Mouse (Mus musculus) megakaryocyte, embryonic 14.5 days (primary cell): ENCODE measurements at regions not wholly inside any gene's neighbourhood (a gene's known extent, or its start where the extent isn't known, plus 50 kb on each side); places are given as distances from the start of the nearest gene placed in this dataset.
A peak's percentile ranks its signal among the peaks of the same experiment; 100 is the strongest.

Experiments
- H3K27me3 ChIP-seq: replicated peaks from 2 replicates; pipeline ENCODE3; 2012; ENCODE audit warnings: inconsistent platforms
- H3K36me3 ChIP-seq: replicated peaks from 2 replicates; pipeline ENCODE3; 2012; ENCODE audit warnings: low read length, inconsistent platforms, mixed read lengths
- H3K4me1 ChIP-seq: 2 replicates; pipeline ENCODE4 v1.6.1; 2012; ENCODE audit warnings: inconsistent platforms
- H3K4me3 ChIP-seq: replicated peaks from 2 replicates; pipeline ENCODE3; 2012; ENCODE audit warnings: moderate library complexity, mild to moderate bottlenecking, inconsistent platforms
- H3K9me3 ChIP-seq: 2 replicates; pipeline ENCODE4 v1.6.1; 2012; ENCODE audit warnings: inconsistent platforms
- FLI1 ChIP-seq: IDR thresholded peaks from 2 replicates; pipeline ENCODE4 v1.6.1; 2012; ENCODE audit warnings: low read length, inconsistent platforms, mixed read lengths
- GATA1 ChIP-seq: IDR thresholded peaks from 3 replicates; pipeline ENCODE4 v1.6.1; 2012; ENCODE audit warnings: mixed read lengths, low read length, inconsistent platforms, borderline replicate concordance

DNA sequence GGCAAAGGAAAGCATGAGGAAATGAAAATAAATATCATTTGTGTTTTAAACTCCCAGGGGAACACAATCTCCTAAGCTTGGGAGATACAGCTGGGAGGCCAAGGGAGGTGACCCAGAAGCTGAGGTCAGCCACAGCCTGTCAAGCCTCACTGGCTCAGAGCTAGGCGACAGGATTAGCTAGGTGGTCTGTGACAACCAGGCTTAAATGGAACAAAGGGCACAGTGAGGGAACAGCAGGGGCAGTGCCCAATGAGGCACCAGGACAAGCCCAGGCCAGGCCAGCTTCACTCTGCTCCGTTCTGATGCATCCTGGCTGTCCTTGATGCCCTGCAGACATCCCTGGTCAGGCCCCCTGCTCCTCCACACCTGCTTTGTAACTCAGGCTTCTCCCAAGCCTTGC is 169.7 kb downstream of the Tpra1 start:
- TF ChIP-seq GATA1 (no peak), FLI1 (no peak)
- no peaks in the 10 kb centered on the region for H3K4me1 ChIP-seq
- no peaks in the 10 kb centered on the region for H3K27me3 ChIP-seq
- H3K4me3 ChIP-seq: peak overlapping the region; percentile 18
- H3K36me3 ChIP-seq: no peaks in the 10 kb centered on the region
- H3K9me3 ChIP-seq: peaks cover 12% of the 10 kb centered on the region

DNA sequence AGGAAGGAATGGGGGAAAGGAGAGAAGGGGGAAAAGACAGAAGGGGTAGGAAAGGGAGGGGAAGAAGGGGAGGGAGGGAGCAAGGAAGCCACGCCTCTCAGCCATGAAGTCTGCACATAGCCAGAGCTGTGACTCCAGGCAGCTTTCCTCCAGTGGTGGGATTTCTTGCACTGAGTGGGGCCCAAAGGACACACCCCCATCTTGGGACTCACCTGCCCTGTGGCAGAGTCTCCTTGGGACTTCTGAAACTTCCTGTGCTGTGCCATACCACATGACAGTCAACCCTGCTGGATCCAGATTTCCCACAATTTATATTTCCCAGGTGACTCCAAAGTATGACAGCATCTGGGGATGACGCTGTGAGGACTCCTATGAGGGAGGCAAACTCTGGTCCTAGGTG is 170.5 kb downstream of the Tpra1 start:
- H3K4me3 ChIP-seq: no peak overlapping the region
- peaks cover 4% of the 10 kb centered on the region for H3K9me3 ChIP-seq
- TF ChIP-seq FLI1: no peak
- H3K27me3 ChIP-seq: no peaks in the 10 kb centered on the region
- no peaks in the 10 kb centered on the region for H3K36me3 ChIP-seq
- no peaks in the 10 kb centered on the region for H3K4me1 ChIP-seq

DNA sequence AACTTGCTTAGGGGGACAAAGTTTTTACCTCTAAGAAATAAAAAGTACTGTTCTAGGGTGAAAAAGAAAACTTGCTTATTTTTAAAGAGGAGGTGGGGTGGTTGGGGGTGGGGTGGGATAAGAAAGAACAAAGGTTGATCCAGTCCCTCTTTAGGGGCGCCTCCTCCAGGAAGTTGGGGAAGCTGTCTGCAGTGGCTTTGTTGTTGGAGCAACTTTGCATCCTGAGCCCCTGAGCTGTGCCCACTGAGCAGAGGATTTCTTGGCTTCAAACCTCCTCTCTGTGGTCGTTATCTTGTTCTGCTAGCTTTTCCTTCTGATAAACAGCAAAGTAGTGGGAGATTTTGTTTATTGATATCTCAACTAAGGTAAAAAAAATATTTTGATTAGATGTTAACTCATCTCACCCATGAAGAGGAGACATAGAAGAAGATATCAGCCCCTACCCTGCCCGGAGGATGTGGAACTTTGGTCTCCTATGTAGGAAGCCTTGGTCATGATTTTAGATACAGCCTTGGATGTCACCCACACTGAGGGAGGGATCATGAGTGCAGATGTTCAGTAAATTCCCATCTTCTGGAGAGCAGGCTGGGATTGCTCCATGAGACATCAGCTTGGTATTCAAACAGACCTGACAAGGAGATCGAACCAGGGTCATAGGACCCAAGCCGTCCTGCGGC is 179.7 kb downstream of the Tpra1 start:
- TF ChIP-seq FLI1 (no peak), GATA1 (no peak)
- Histone ChIP-seq H3K36me3 (no peaks in the 10 kb centered on the region), H3K4me1 (no peaks in the 10 kb centered on the region), H3K9me3 (peaks cover 4% of the 10 kb centered on the region; the same call in 1 of the 2 replicates), H3K27me3 (peaks cover 3% of the 10 kb centered on the region), H3K4me3 (no peak overlapping the region)

DNA sequence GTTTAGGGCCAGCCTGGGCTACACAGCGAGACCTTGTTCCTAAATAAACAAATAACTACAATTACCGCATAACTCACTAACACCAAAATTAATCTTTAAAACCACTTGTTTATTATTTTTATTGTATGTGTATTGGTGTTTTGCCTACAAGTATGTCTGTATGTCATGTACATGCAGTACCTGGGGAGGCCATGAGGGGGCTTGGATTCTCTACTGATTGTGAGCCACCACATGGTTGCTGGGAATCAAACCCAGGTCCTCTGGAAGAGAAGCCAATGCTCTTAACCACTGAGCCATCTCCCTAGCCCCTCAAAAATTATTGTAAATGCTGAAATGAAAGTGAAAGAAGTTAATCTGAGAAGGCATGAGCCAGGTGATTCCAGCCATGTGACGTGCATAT is 182.4 kb downstream of the Tpra1 start:
- H3K4me1 ChIP-seq: no peaks in the 10 kb centered on the region
- H3K4me3 ChIP-seq: no peak overlapping the region
- H3K36me3 ChIP-seq: no peaks in the 10 kb centered on the region
- peaks cover 3% of the 10 kb centered on the region for H3K27me3 ChIP-seq
- no peak for TF ChIP-seq GATA1
- no peak for TF ChIP-seq FLI1
- H3K9me3 ChIP-seq: peaks cover 12% of the 10 kb centered on the region

DNA sequence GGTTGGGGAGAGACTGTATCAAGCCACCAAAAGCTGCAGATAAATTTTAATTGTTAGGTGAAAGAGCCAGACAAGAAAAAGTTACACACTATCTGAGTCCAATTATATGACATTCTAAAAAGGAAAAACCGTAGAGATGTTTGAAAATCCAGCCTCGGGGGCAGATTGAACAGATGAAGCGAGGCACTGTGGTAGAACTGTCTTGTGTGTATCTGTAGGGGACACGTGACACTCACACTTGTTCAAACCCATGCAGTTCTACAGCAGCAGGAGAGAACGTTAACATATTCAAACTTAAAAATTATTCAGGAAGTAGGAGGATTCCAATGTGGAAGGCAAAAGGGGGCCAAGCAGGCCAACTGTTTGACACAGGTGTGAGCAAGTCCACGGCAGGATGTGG is 183.1 kb downstream of the Tpra1 start:
- H3K4me1 ChIP-seq: no peaks in the 10 kb centered on the region
- no peak for TF ChIP-seq FLI1
- no peak for TF ChIP-seq GATA1
- H3K27me3 ChIP-seq: peaks cover 3% of the 10 kb centered on the region

DNA sequence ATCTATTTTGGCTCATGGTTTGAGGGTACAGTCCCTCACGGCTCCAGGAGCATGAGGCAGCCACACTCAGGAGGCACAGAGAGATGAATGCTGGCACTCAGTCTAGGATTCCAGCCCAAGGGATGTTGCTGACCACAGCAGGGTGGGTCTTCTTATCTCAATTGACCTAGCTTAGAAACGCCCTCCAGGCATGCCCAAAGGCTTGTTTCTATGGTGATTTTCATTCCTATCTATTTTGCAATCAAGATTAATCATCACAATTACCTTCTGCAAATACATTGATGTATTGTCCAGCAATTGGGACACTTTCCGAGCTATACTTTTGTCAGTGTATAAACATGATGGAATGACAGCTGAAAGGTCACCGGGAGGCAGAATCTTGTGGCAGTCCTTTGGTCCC is 185.6 kb downstream of the Tpra1 start:
- Histone ChIP-seq H3K9me3 (peaks cover 27% of the 10 kb centered on the region), H3K4me3 (no peak overlapping the region), H3K4me1 (no peaks in the 10 kb centered on the region), H3K27me3 (no peaks in the 10 kb centered on the region), H3K36me3 (no peaks in the 10 kb centered on the region)
- TF ChIP-seq FLI1: no peak
- no peak for TF ChIP-seq GATA1

More for the DNA sequence above, 183.1 kb downstream of the Tpra1 start:
- Histone ChIP-seq H3K4me3 (no peak overlapping the region), H3K36me3 (no peaks in the 10 kb centered on the region), H3K9me3 (peaks cover 17% of the 10 kb centered on the region)

DNA sequence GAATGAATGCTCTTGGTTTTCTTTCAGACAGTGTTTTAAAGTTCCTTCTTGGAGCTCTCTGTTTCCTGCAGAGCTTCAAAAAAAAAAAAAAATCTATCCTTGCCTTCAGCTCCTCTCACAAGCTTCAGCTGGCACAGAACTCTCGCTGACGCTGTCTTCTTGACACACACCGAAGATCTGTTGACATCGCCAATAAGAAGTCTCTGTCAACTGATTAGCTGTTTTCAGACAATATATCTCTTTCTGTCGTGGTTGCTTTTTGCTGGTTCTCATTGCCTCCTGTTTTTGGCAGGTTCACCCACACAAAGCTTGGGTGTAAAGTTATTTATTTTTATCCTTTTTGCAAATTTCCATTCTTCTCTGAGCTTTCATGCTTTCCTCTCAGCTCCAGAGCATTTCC is 188.0 kb downstream of the Tpra1 start:
- no peaks in the 10 kb centered on the region for H3K36me3 ChIP-seq
- no peaks in the 10 kb centered on the region for H3K27me3 ChIP-seq
- H3K4me1 ChIP-seq: no peaks in the 10 kb centered on the region
- peaks cover 27% of the 10 kb centered on the region for H3K9me3 ChIP-seq
- H3K4me3 ChIP-seq: no peak overlapping the region
- no peak for TF ChIP-seq GATA1
- no peak for TF ChIP-seq FLI1

DNA sequence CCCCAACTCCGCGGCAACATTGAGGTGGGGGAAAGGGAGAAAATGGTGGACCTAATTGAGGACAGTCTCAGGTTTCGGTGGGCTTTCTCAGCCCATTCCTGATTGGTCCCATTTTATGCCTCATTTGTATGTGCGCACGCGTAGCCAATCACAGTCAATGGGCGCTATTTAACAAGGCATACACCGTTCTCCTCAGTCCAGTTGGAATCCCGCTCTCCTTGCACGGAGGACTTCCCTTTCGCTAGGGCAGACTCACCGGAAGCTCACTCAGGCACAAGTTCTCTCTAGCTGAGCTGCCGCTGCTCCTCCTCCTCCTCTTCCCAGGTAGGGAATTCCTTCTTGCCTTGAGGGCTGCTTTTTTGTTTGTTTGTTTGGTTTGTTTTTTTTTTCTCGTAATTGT is 193.9 kb downstream of the Tpra1 start:
- Histone ChIP-seq H3K4me1 (no peaks in the 10 kb centered on the region), H3K27me3 (no peaks in the 10 kb centered on the region), H3K36me3 (no peaks in the 10 kb centered on the region), H3K9me3 (peaks cover 13% of the 10 kb centered on the region), H3K4me3 (no peak overlapping the region)
- TF ChIP-seq GATA1 (no peak), FLI1 (no peak)

DNA sequence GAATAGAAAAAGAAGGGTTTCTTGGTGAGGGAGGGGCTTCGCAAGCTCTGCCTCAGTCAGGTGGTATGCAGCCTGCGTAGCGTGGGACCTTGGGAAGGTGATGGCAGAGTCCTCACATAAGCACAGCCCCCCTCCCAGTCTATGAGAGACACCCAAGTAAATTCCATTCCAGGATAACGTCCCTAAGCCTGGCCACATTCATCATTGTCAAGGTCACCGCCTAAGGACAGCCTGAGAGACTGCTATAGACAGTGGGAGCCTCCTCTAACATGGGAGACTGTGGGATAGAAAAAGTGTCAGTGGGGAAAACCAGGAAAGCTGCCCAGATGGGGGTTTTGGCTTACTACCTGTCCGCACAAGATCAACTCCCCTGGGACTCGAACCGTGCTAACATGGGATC is 195.5 kb downstream of the Tpra1 start:
- H3K4me3 ChIP-seq: no peak overlapping the region
- no peaks in the 10 kb centered on the region for H3K4me1 ChIP-seq
- no peaks in the 10 kb centered on the region for H3K36me3 ChIP-seq
- peaks cover 8% of the 10 kb centered on the region; the same call in 1 of the 2 replicates for H3K9me3 ChIP-seq
- H3K27me3 ChIP-seq: no peaks in the 10 kb centered on the region
- TF ChIP-seq GATA1: no peak
- TF ChIP-seq FLI1: no peak

DNA sequence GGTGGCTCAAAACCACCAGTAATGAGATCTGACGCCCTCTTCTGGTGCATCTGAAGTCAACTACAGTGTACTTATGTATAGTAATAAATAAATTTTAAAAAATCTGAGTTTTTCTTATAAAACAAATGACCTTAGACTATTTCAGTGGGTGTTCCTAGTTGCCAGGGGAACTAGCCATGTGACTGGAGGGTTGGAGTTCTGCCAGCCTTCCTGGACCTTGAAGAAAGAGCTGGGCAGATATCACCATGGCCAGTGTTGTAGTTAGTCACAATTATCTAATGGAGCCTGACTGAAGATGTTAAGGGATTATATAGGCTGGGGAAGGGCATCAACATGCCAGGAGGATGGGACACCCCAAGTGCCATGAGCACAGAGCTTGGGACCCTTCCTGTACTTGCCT is 217.2 kb downstream of the Tpra1 start:
- H3K9me3 ChIP-seq: peaks cover 23% of the 10 kb centered on the region
- TF ChIP-seq GATA1: no peak
- no peak for TF ChIP-seq FLI1

More for the DNA sequence above, 217.2 kb downstream of the Tpra1 start:
- no peaks in the 10 kb centered on the region for H3K4me1 ChIP-seq
- no peaks in the 10 kb centered on the region for H3K36me3 ChIP-seq
- H3K27me3 ChIP-seq: peaks cover 32% of the 10 kb centered on the region
- H3K4me3 ChIP-seq: no peak overlapping the region
